Mouse (Mus musculus) heart, adult 2 months (tissue): Measurements from ENCODE around the gene Slc25a25.

Source experiments
- CTCF ChIP-seq: fragments of 200-600 bp; IDR thresholded peaks from 2 replicates; pipeline ENCODE4 v1.8.1; 2022; ENCODE audit warnings: antibody characterized with exemption, mild to moderate bottlenecking, moderate library complexity
- EP300 ChIP-seq: fragments of 200-500 bp; IDR thresholded peaks from 2 replicates; pipeline ENCODE4 v1.6.1; 2011; ENCODE audit warnings: low read depth, low read length, control low read depth; ENCODE audit not compliant: insufficient read depth
- POLR2A ChIP-seq: fragments of 200-500 bp; IDR thresholded peaks from 2 replicates; pipeline ENCODE4 v1.6.1; 2011; ENCODE audit warnings: mild to moderate bottlenecking, low read depth, low read length, control low read depth; ENCODE audit not compliant: insufficient read depth

DNA sequence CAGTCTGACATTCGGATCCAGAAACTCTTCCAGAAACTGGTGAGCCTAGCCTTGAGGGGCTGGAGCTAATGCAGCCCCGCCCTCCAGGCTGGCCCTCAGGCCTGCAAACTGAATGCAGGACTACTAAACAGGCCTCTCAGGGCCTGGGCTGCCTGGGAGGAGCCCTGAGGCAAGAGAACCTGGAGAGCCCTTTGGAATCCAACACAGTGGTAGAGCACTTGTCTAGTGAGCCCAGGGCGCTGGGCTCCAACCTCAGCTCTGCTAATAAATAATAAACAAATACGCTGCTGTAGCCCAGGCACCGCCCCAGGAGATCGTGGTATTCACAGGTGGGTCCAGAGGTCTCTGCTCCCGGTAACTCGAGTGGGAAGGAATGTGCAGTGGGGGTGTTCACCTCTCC is 60.4 kb downstream of the Slc25a25 start:
- TF ChIP-seq CTCF (no peak), POLR2A (no peak), EP300 (no peak)
